14 mouse cellular contexts compared by ENCODE assay signal in the genomic region with DNA sequence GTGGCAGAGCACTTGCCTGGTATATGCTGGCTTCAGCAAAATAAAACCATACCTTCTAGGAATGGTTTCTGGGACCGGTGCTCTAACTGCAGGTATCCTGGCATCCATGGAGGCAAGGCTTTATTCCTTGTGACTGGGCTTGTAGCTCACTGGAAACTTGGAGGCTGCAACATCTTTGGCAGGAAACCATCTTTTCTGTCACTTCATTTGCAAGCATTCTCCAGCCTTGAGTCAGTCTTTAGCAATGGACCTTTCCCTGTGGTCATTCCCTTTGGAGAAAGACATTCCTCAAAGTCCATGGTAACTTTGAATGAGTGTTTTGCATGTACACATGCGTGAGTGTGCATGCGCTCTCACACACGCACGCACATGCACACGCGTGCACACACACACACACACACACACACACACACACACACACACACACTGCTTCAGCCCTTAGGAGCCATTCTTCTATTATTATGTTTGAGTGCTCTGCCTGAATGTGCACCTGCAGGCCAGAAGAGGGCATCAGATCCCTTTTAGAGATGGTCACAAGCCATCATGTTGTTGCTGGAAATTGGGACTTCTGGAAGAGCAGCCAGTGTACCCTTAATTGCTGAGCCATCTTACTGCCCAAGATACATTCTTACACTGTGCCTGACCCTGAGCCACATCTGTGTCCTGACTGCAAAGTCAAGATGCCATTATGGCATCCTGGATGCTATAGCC. TPM values are rescaled to one million over a fixed set of nuclear protein-coding genes. Genes with fewer than 3 reads are reported as not detected.
A peak's percentile ranks its signal among the peaks of the same experiment; 100 is the strongest.
DNase-seq lines count a peak whose midpoint lies in the region; ATAC-seq and TF ChIP-seq lines count a peak whose summit lies in the region.
"Had no signal": no experiment of that assay in that cellular context is flagged by ENCODE, and none has a peak within 500 bp of the region (broad histone marks: within the 10 kb centered on the region; RNA-seq: fewer than 3 reads in every experiment).

No protein-coding gene starts in this region.

- H3K27ac ChIP-seq in heart, postnatal 0 days (ENCODE audit: low read depth): no peak overlapping the region
- H3K27ac ChIP-seq in lung, postnatal 0 days (ENCODE audit: low read length): no peak overlapping the region
- no peak overlapping the region for H3K27ac ChIP-seq in MEL (ENCODE audit: control insufficient read depth, low read depth, low read length)
- H3K27ac ChIP-seq in liver, postnatal 0 days (ENCODE audit: low read depth): no peak overlapping the region
- H3K27ac ChIP-seq: embryonic facial prominence, embryonic 12.5 days; heart, embryonic 10.5 days; hindbrain, embryonic 15.5 days; macrophage had no signal

- 0 out of 2 replicates have a peak, but pooled peaks have one; percentile 1 for TF ChIP-seq RAD21 in MEL (IDR thresholded peaks at IDR 0.05; ENCODE audit: low read depth, low read length)

- H3K79me2 ChIP-seq in MEL (ENCODE audit: control insufficient read depth, insufficient read depth, low read length, poor library complexity): peaks cover 2% of the 10 kb centered on the region; the same call in 1 of the 2 replicates

- TF ChIP-seq POLR2A in lung, adult 2 months (IDR thresholded peaks at IDR 0.05; ENCODE audit: borderline replicate concordance, extremely low read depth, low read depth, low read length): no peak
- TF ChIP-seq POLR2A in MEL (IDR thresholded peaks at IDR 0.05; ENCODE audit: control insufficient read depth in 1 of 2, insufficient read depth in 1 of 2, low read depth in 1 of 2, low read length in 2 of 2, poor library complexity in 1 of 2): no peak

- peak; percentile 63 for TF ChIP-seq CTCF in heart, postnatal 0 days (IDR thresholded peaks at IDR 0.05; ENCODE audit: low read depth)
- peak; percentile 67 for TF ChIP-seq CTCF in lung, postnatal 0 days (IDR thresholded peaks at IDR 0.05)
- no peak for TF ChIP-seq CTCF in lung, adult 2 months (IDR thresholded peaks at IDR 0.05; ENCODE audit: insufficient read depth, low read length)
- TF ChIP-seq CTCF in MEL (IDR thresholded peaks at IDR 0.05 in 2 of 3, conservative IDR thresholded peaks at IDR 0.05 in 1 of 3; ENCODE audit: control insufficient read depth in 1 of 3, insufficient read depth in 1 of 3, low read depth in 2 of 3, low read length in 3 of 3, poor library complexity in 1 of 3, severe bottlenecking in 1 of 3): peak in 1 of 3 experiments; percentile 38; a peak in 3 of 6 replicates
- TF ChIP-seq CTCF in liver, postnatal 0 days (IDR thresholded peaks at IDR 0.05; ENCODE audit: low read depth): peak; percentile 54

- DNase-seq in heart, postnatal 0 days (ENCODE audit: low spot score): peak; percentile 26
- DNase-seq in heart, postnatal 14 days: no peak
- no peak for DNase-seq in lung, postnatal 0 days (ENCODE audit: low spot score)
- no peak for DNase-seq in lung, adult 2 months
- DNase-seq in MEL (ENCODE audit: low read depth, low spot score): peak; percentile 34
- no peak for DNase-seq in liver, postnatal 0 days
- DNase-seq in lung, postnatal 36 days: no peak
- no peak for DNase-seq in layer of hippocampus, adult 8-10 months (ENCODE audit: low spot score in 2 of 2)

- H3K4me2 ChIP-seq in heart, postnatal 0 days (ENCODE audit: low read depth, low read length): no peak overlapping the region
- no peak overlapping the region for H3K4me2 ChIP-seq in lung, postnatal 0 days (replicated peaks; ENCODE audit: low read depth, low read length)
- 0 out of 2 replicates have a peak overlapping the region, but pooled peaks have one; percentile 9 for H3K4me2 ChIP-seq in liver, postnatal 0 days (ENCODE audit: low read depth, low read length)
- H3K4me2 ChIP-seq: embryonic facial prominence, embryonic 12.5 days; hindbrain, embryonic 15.5 days had no signal

- H3K4me1 ChIP-seq in heart, postnatal 0 days (ENCODE audit: control insufficient read depth, insufficient read depth): peaks cover 21% of the 10 kb centered on the region
- peaks cover 9% of the 10 kb centered on the region; the same call in 1 of the 2 replicates for H3K4me1 ChIP-seq in lung, postnatal 0 days (ENCODE audit: insufficient read depth, low read depth, low read length)
- H3K4me1 ChIP-seq in lung, adult 2 months (ENCODE audit: control insufficient read depth, insufficient read depth, low read length): no peaks in the 10 kb centered on the region
- H3K4me1 ChIP-seq in MEL (ENCODE audit: control insufficient read depth in 1 of 2, insufficient read depth in 2 of 2, low read length in 2 of 2): peaks cover 0 to 1% of the 10 kb centered on the region in 2 experiments; a peak in 2 of 4 replicates
- peaks cover 21% of the 10 kb centered on the region for H3K4me1 ChIP-seq in liver, postnatal 0 days (ENCODE audit: insufficient read depth)

- H3K9ac ChIP-seq in heart, postnatal 0 days (replicated peaks; ENCODE audit: low read depth, low read length): no peak overlapping the region
- H3K9ac ChIP-seq in lung, postnatal 0 days (replicated peaks; ENCODE audit: low read depth): no peak overlapping the region
- H3K9ac ChIP-seq in MEL (ENCODE audit: control insufficient read depth, low read depth, low read length, poor library complexity, severe bottlenecking): no peak overlapping the region
- H3K9ac ChIP-seq in liver, postnatal 0 days (replicated peaks): no peak overlapping the region
- H3K9ac ChIP-seq: embryonic facial prominence, embryonic 12.5 days; hindbrain, embryonic 15.5 days had no signal

- TF ChIP-seq EP300 in heart, postnatal 0 days (IDR thresholded peaks at IDR 0.05; ENCODE audit: low read depth): no peak
- no peak for TF ChIP-seq EP300 in lung, postnatal 0 days (IDR thresholded peaks at IDR 0.05)
- no peak for TF ChIP-seq EP300 in MEL (IDR thresholded peaks at IDR 0.05; ENCODE audit: low read depth in 1 of 2, low read length in 2 of 2)
- no peak for TF ChIP-seq EP300 in liver, postnatal 0 days (IDR thresholded peaks at IDR 0.05; ENCODE audit: low read depth)

- intact Hi-C loops in heart, postnatal 14 days (cut with DNase I): loop anchor here (2.0 kb wide), 1 partner anchor 20 kb away; the partner anchor contains the start of gene Psors1c2

- H3K27me3 ChIP-seq in heart, postnatal 0 days (ENCODE audit: control insufficient read depth, insufficient read depth, low read length): peaks cover 6% of the 10 kb centered on the region
- no peaks in the 10 kb centered on the region for H3K27me3 ChIP-seq in lung, postnatal 0 days (replicated peaks; ENCODE audit: insufficient read depth, low read length)
- no peaks in the 10 kb centered on the region for H3K27me3 ChIP-seq in MEL (ENCODE audit: control insufficient read depth in 1 of 2, insufficient read depth in 2 of 2, low read length in 2 of 2)
- H3K27me3 ChIP-seq in liver, postnatal 0 days (ENCODE audit: insufficient read depth, low read length): peaks cover 9% of the 10 kb centered on the region

- peaks cover 3% of the 10 kb centered on the region; the same call in 1 of the 2 replicates for H3K36me3 ChIP-seq in heart, postnatal 0 days (replicated peaks; ENCODE audit: control insufficient read depth, insufficient read depth, low read length)
- no peaks in the 10 kb centered on the region for H3K36me3 ChIP-seq in lung, postnatal 0 days (ENCODE audit: insufficient read depth, low read length)
- no peaks in the 10 kb centered on the region for H3K36me3 ChIP-seq in MEL (ENCODE audit: control insufficient read depth in 1 of 2, insufficient read depth in 2 of 2, low read length in 2 of 2)
- peaks cover 20% of the 10 kb centered on the region for H3K36me3 ChIP-seq in liver, postnatal 0 days (replicated peaks; ENCODE audit: insufficient read depth, low read length)
- H3K36me3 ChIP-seq: hindbrain, embryonic 15.5 days had no signal

- WGBS in heart, postnatal 0 days: 93% methylated on average over 7 of the region's 7 CpGs
- WGBS in lung, postnatal 0 days: 93% methylated on average over 7 of the region's 7 CpGs
- 87% methylated on average over 7 of the region's 7 CpGs for WGBS in lung, adult 2 months
- whole genome bisulfite sequencing in liver, postnatal 0 days (ENCODE audit: insufficient replicate concordance): 93% methylated on average over 7 of the region's 7 CpGs

- H3K9me3 ChIP-seq in heart, postnatal 0 days (replicated peaks; ENCODE audit: control insufficient read depth, low read length): no peaks in the 10 kb centered on the region
- H3K9me3 ChIP-seq in lung, postnatal 0 days (ENCODE audit: low read length): no peaks in the 10 kb centered on the region
- H3K9me3 ChIP-seq in MEL (replicated peaks; ENCODE audit: insufficient read depth, low read length): no peaks in the 10 kb centered on the region
- no peaks in the 10 kb centered on the region for H3K9me3 ChIP-seq in liver, postnatal 0 days (ENCODE audit: low read length)
- H3K9me3 ChIP-seq: embryonic facial prominence, embryonic 12.5 days; heart, embryonic 10.5 days; hindbrain, embryonic 15.5 days; limb, embryonic 10.5 days had no signal

- H3K4me3 ChIP-seq in heart, postnatal 0 days (ENCODE audit: low read depth, low read length): no peak overlapping the region
- no peak overlapping the region for H3K4me3 ChIP-seq in lung, postnatal 0 days (ENCODE audit: low read depth, low read length)
- H3K4me3 ChIP-seq in lung, adult 2 months (replicated peaks; ENCODE audit: extremely low read depth, low read depth, low read length): no peak overlapping the region
- no peak overlapping the region for H3K4me3 ChIP-seq in MEL (ENCODE audit: control insufficient read depth in 1 of 2, insufficient read depth in 1 of 2, low read depth in 2 of 2, low read length in 2 of 2)
- no peak overlapping the region for H3K4me3 ChIP-seq in liver, postnatal 0 days (ENCODE audit: low read depth, low read length)
- H3K4me3 ChIP-seq: embryonic facial prominence, embryonic 12.5 days; heart, embryonic 10.5 days; hindbrain, embryonic 15.5 days; limb, embryonic 10.5 days had no signal

- ATAC-seq in heart, postnatal 0 days (ENCODE audit: insufficient read depth, low read depth): no peak
- no peak for ATAC-seq in lung, postnatal 0 days
- ATAC-seq in liver, postnatal 0 days: no peak

RNA-seq across cellular contexts. Expression of gene Tcf19, which starts 3.6 kb away (rescaled TPM):
- 58.8 and 68.0 TPM in 2 replicates for total RNA-seq in heart, postnatal 0 days (2014; rRNA removed; ENCODE audit: low replicate concordance)
- polyA plus RNA-seq in heart, postnatal 0 days (2015; fragmentation: Nextera tagmentation; extraction: Ambion mirVana): 21.3 and 23.3 TPM in 2 replicates
- total RNA-seq in heart, postnatal 14 days (2021): 1 to 10 TPM; 6.0 to 7.9 TPM
- 14.2 and 17.4 TPM in 2 replicates for polyA plus RNA-seq in lung, postnatal 0 days (2015; fragmentation: Nextera tagmentation; extraction: Ambion mirVana)
- polyA plus RNA-seq in lung, adult 2 months (2012; rRNA removed): 6.4 and 6.5 TPM in 2 replicates
- 16.6 and 20.3 TPM in 2 replicates for total RNA-seq in MEL (2012; rRNA removed)
- polyA plus RNA-seq in MEL (2012; ENCODE audit: insufficient read depth in 1 of 2, insufficient read length in 2 of 2, low read depth in 1 of 2, low replicate concordance in 2 of 2, missing spikeins in 1 of 2): 10 to 100 TPM in 1 of 2 experiments, not detected in 1; 25.7 TPM
- 19.6 and 20.6 TPM in 2 replicates for polyA plus RNA-seq in liver, postnatal 0 days (2015; fragmentation: Nextera tagmentation; extraction: Ambion mirVana)
- 1 to 10 TPM; 4.5 to 6.2 (median 5.2) TPM for total RNA-seq in layer of hippocampus, adult 8-10 months (2022)

RNA-seq across cellular contexts. Expression of gene Cchcr1, which starts 3.8 kb away (rescaled TPM):
- total RNA-seq in heart, postnatal 0 days (2014; rRNA removed; ENCODE audit: low replicate concordance): 4.8 and 30.8 TPM in 2 replicates
- 4.5 and 4.8 TPM in 2 replicates for polyA plus RNA-seq in heart, postnatal 0 days (2015; fragmentation: Nextera tagmentation; extraction: Ambion mirVana)
- total RNA-seq in heart, postnatal 14 days (2021): 1 to 10 TPM; 4.2 to 4.3 TPM
- 5.1 and 5.9 TPM in 2 replicates for polyA plus RNA-seq in lung, postnatal 0 days (2015; fragmentation: Nextera tagmentation; extraction: Ambion mirVana)
- polyA plus RNA-seq in lung, adult 2 months (2012; rRNA removed): 6.5 and 8.4 TPM in 2 replicates
- total RNA-seq in MEL (2012; rRNA removed): 11.6 and 14.3 TPM in 2 replicates
- 10 to 100 TPM in 1 of 2 experiments, not detected in 1; 21.7 TPM for polyA plus RNA-seq in MEL (2012; ENCODE audit: insufficient read depth in 1 of 2, insufficient read length in 2 of 2, low read depth in 1 of 2, low replicate concordance in 2 of 2, missing spikeins in 1 of 2)
- polyA plus RNA-seq in liver, postnatal 0 days (2015; fragmentation: Nextera tagmentation; extraction: Ambion mirVana): 3.0 and 3.5 TPM in 2 replicates
- 10 to 100 TPM; 12.2 to 13.5 (median 12.9) TPM for total RNA-seq in layer of hippocampus, adult 8-10 months (2022)

RNA-seq across cellular contexts. Expression of gene Pou5f1, which starts 7.3 kb away (rescaled TPM):
- not detected in 2 replicates for total RNA-seq in heart, postnatal 0 days (2014; rRNA removed; ENCODE audit: low replicate concordance)
- polyA plus RNA-seq in heart, postnatal 0 days (2015; fragmentation: Nextera tagmentation; extraction: Ambion mirVana): not detected in 2 replicates
- not detected for total RNA-seq in heart, postnatal 14 days (2021)
- polyA plus RNA-seq in lung, postnatal 0 days (2015; fragmentation: Nextera tagmentation; extraction: Ambion mirVana): 0.13 TPM in 1 of 2 replicates, not detected in the other
- polyA plus RNA-seq in lung, adult 2 months (2012; rRNA removed): not detected in 2 replicates
- total RNA-seq in MEL (2012; rRNA removed): not detected in 2 replicates
- polyA plus RNA-seq in MEL (2012; ENCODE audit: insufficient read depth in 1 of 2, insufficient read length in 2 of 2, low read depth in 1 of 2, low replicate concordance in 2 of 2, missing spikeins in 1 of 2): not detected
- polyA plus RNA-seq in liver, postnatal 0 days (2015; fragmentation: Nextera tagmentation; extraction: Ambion mirVana): not detected in 2 replicates
- total RNA-seq in layer of hippocampus, adult 8-10 months (2022): under 1 TPM in 2 of 4 experiments, not detected in 2; 0.45 to 0.69 TPM
- polyA plus RNA-seq: embryonic facial prominence, embryonic 12.5 days; hindbrain, embryonic 15.5 days; limb, embryonic 10.5 days; macrophage; stomach, embryonic 16.5 days had no signal

RNA-seq across cellular contexts. Expression of gene Psors1c2, which starts 19.9 kb away (rescaled TPM):
- total RNA-seq in heart, postnatal 0 days (2014; rRNA removed; ENCODE audit: low replicate concordance): 1.3 TPM in 1 of 2 replicates, not detected in the other
- 0.14 TPM in 1 of 2 replicates, not detected in the other for polyA plus RNA-seq in heart, postnatal 0 days (2015; fragmentation: Nextera tagmentation; extraction: Ambion mirVana)
- total RNA-seq in heart, postnatal 14 days (2021): not detected
- not detected in 2 replicates for polyA plus RNA-seq in lung, postnatal 0 days (2015; fragmentation: Nextera tagmentation; extraction: Ambion mirVana)
- polyA plus RNA-seq in lung, adult 2 months (2012; rRNA removed): 0.24 and 5.6 TPM in 2 replicates
- total RNA-seq in MEL (2012; rRNA removed): 0.20 and 0.27 TPM in 2 replicates
- polyA plus RNA-seq in MEL (2012; ENCODE audit: insufficient read depth in 1 of 2, insufficient read length in 2 of 2, low read depth in 1 of 2, low replicate concordance in 2 of 2, missing spikeins in 1 of 2): 1 to 10 TPM in 1 of 2 experiments, not detected in 1; 1.3 TPM
- 0.13 TPM in 1 of 2 replicates, not detected in the other for polyA plus RNA-seq in liver, postnatal 0 days (2015; fragmentation: Nextera tagmentation; extraction: Ambion mirVana)
- total RNA-seq in layer of hippocampus, adult 8-10 months (2022): 1 to 10 TPM in 2 of 4 experiments, under 1 TPM in 1, not detected in 1; 0.96 to 2.2 (median 2.1) TPM
- polyA plus RNA-seq: macrophage had no signal

RNA-seq across cellular contexts. Expression of gene Cdsn, which starts 38.9 kb away (rescaled TPM):
- 0.23 and 0.89 TPM in 2 replicates for total RNA-seq in heart, postnatal 0 days (2014; rRNA removed; ENCODE audit: low replicate concordance)
- 0.37 and 0.48 TPM in 2 replicates for polyA plus RNA-seq in heart, postnatal 0 days (2015; fragmentation: Nextera tagmentation; extraction: Ambion mirVana)
- total RNA-seq in heart, postnatal 14 days (2021): under 1 TPM; 0.15 to 0.17 TPM
- 0.04 TPM in 1 of 2 replicates, not detected in the other for polyA plus RNA-seq in lung, postnatal 0 days (2015; fragmentation: Nextera tagmentation; extraction: Ambion mirVana)
- polyA plus RNA-seq in lung, adult 2 months (2012; rRNA removed): 2.0 and 23.0 TPM in 2 replicates
- 0.08 and 0.23 TPM in 2 replicates for total RNA-seq in MEL (2012; rRNA removed)
- polyA plus RNA-seq in MEL (2012; ENCODE audit: insufficient read depth in 1 of 2, insufficient read length in 2 of 2, low read depth in 1 of 2, low replicate concordance in 2 of 2, missing spikeins in 1 of 2): under 1 TPM in 1 of 2 experiments, not detected in 1; 0.79 TPM
- polyA plus RNA-seq in liver, postnatal 0 days (2015; fragmentation: Nextera tagmentation; extraction: Ambion mirVana): not detected in 2 replicates
- under 1 TPM; 0.12 to 0.64 (median 0.37) TPM for total RNA-seq in layer of hippocampus, adult 8-10 months (2022)
- polyA plus RNA-seq: limb, embryonic 10.5 days; macrophage had no signal

Comparison
In these comparisons a context has a peak if more than half of its experiments do, and no peak if none do; other contexts are left out.
1. DNase-seq: peak in heart, postnatal 0 days (single experiment) and MEL (single experiment); none in heart, postnatal 14 days (0 of 2), lung, postnatal 0 days (single experiment), lung, adult 2 months (single experiment), liver, postnatal 0 days (single experiment), lung, postnatal 36 days (single experiment) and layer of hippocampus, adult 8-10 months (0 of 2).